Mouse (Mus musculus) brain, embryonic 14.5 days (tissue): ENCODE measurements at regions not wholly inside any gene's neighbourhood (a gene's known extent, or its start where the extent isn't known, plus 50 kb on each side); places are given as distances from the start of the nearest gene placed in this dataset.
"Not testable (repeated sequence)": the region's sequence is repeated elsewhere in the genome, so short reads cannot be mapped to it uniquely, and the experiment has no call there.

Experiments
- DNase-seq: peaks from one replicate; pipeline ENCODE4 v3.0.0-alpha.2; 2011; ENCODE audit warnings: low read depth
- CTCF ChIP-seq: fragments of 200-500 bp; IDR thresholded peaks from 2 replicates; pipeline ENCODE4 v1.5.1; 2012; ENCODE audit warnings: inconsistent platforms, mild to moderate bottlenecking, moderate library complexity, borderline replicate concordance; ENCODE audit not compliant: insufficient read depth, insufficient read length; ENCODE audit errors: extremely low read depth
- POLR2A ChIP-seq: fragments of 200-500 bp; IDR thresholded peaks from 2 replicates; pipeline ENCODE4 v1.6.1; 2012; ENCODE audit warnings: mild to moderate bottlenecking, inconsistent platforms, borderline replicate concordance; ENCODE audit not compliant: poor library complexity, insufficient read depth, insufficient read length, severe bottlenecking; ENCODE audit errors: extremely low read depth

GRCm38 (mm10) chr15:52406156-52406885 is 1478.4 kb upstream of the Gm7489 start:
- no peak for TF ChIP-seq POLR2A
- no peak for TF ChIP-seq CTCF
- DNase-seq = peak; percentile 69

- peak; percentile 96 for DNase-seq
- TF ChIP-seq POLR2A = no peak
- TF ChIP-seq CTCF = no peak
Measured at GRCm38 (mm10) chr15:52412869-52413771, 1471.6 kb upstream of the Gm7489 start.

GRCm38 (mm10) chr15:52425976-52426375 is 1458.7 kb upstream of the Gm7489 start:
- TF ChIP-seq CTCF (no peak), POLR2A (no peak)
- DNase-seq = no peak

- peak; percentile 78 for DNase-seq
Measured at GRCm38 (mm10) chr15:52430491-52431158, 1454.1 kb upstream of the Gm7489 start.

GRCm38 (mm10) chr15:52433639-52434038 is 1451.1 kb upstream of the Gm7489 start:
- TF ChIP-seq POLR2A (no peak), CTCF (no peak)
- DNase-seq = peak; percentile 59

More at GRCm38 (mm10) chr15:52430491-52431158, 1454.1 kb upstream of the Gm7489 start:
- no peak for TF ChIP-seq CTCF
- TF ChIP-seq POLR2A = no peak

- no peak for TF ChIP-seq CTCF
- TF ChIP-seq POLR2A = no peak
- no peak for DNase-seq
Measured at GRCm38 (mm10) chr15:52438403-52438802, 1446.3 kb upstream of the Gm7489 start.

GRCm38 (mm10) chr15:52458782-52459181 is 1425.9 kb upstream of the Gm7489 start:
- no peak for TF ChIP-seq POLR2A
- peak; percentile 99 for TF ChIP-seq CTCF
- DNase-seq = peak; percentile 96

- TF ChIP-seq POLR2A (no peak), CTCF (no peak)
- DNase-seq = peak; percentile 61
Measured at GRCm38 (mm10) chr15:52459315-52459714, 1425.4 kb upstream of the Gm7489 start.

GRCm38 (mm10) chr15:52464226-52465138 is 1420.2 kb upstream of the Gm7489 start:
- peak; percentile 87 for DNase-seq
- TF ChIP-seq CTCF = no peak
- no peak for TF ChIP-seq POLR2A

GRCm38 (mm10) chr15:52478124-52478523 is 1406.6 kb upstream of the Gm7489 start:
- DNase-seq = not testable (repeated sequence)
